Mouse (Mus musculus): ENCODE data around the gene Cideb. TPM values are rescaled to one million over a fixed set of nuclear protein-coding genes. Genes with fewer than 3 reads are reported as not detected.

The Cideb gene
- polyA plus RNA-seq, 1 experiment from 2014 or later, result 1.7 TPM

- no peaks in the 10 kb centered on the region for H3K9me3 ChIP-seq (replicated peaks; ENCODE audit: control insufficient read depth, low read length)
- H3K36me3 ChIP-seq (ENCODE audit: control insufficient read depth, insufficient read depth, low read length), result peaks cover 4% of the 10 kb centered on the region; the same call in 1 of the 2 replicates
- no peak overlapping the region for H3K4me3 ChIP-seq (ENCODE audit: low read depth, low read length)
- H3K4me2 ChIP-seq, result no peak overlapping the region
- H3K27me3 ChIP-seq (ENCODE audit: control insufficient read depth, insufficient read depth, low read length), result no peaks in the 10 kb centered on the region; the same call in 1 of the 2 replicates
- H3K9ac ChIP-seq (ENCODE audit: low read depth, low read length), result no peak overlapping the region
- no peak for ATAC-seq (replicated peaks; ENCODE audit: insufficient number of reproducible peaks, low FRiP score, low TSS enrichment)
- H3K4me1 ChIP-seq (ENCODE audit: control insufficient read depth, insufficient read depth, low read length), result no peaks in the 10 kb centered on the region
- WGBS (ENCODE audit: insufficient replicate concordance), result 56% methylated on average over 3 of the region's 3 CpGs
- no peak overlapping the region for H3K27ac ChIP-seq (ENCODE audit: low read depth, low read length)
Measured at GRCm38 (mm10) chr14:55735334-55735733, 22.9 kb downstream of the Cideb start.

GRCm38 (mm10) chr14:55734869-55735268 lies 23.4 kb downstream of the Cideb start:
- no peak for ATAC-seq (replicated peaks; ENCODE audit: insufficient number of reproducible peaks, low FRiP score, low TSS enrichment)
- Histone ChIP-seq H3K27me3 (ENCODE audit: control insufficient read depth, insufficient read depth, low read length) (no peaks in the 10 kb centered on the region; the same call in 1 of the 2 replicates), H3K4me3 (ENCODE audit: low read depth, low read length) (no peak overlapping the region), H3K4me1 (ENCODE audit: control insufficient read depth, insufficient read depth, low read length) (no peaks in the 10 kb centered on the region), H3K4me2 (no peak overlapping the region), H3K9ac (ENCODE audit: low read depth, low read length) (no peak overlapping the region), H3K36me3 (ENCODE audit: control insufficient read depth, insufficient read depth, low read length) (no peaks in the 10 kb centered on the region), H3K9me3 (replicated peaks; ENCODE audit: control insufficient read depth, low read length) (no peaks in the 10 kb centered on the region), H3K27ac (ENCODE audit: low read depth, low read length) (no peak overlapping the region)
- WGBS (ENCODE audit: insufficient replicate concordance), result 71% methylated on average over 7 of the region's 7 CpGs

DNA sequence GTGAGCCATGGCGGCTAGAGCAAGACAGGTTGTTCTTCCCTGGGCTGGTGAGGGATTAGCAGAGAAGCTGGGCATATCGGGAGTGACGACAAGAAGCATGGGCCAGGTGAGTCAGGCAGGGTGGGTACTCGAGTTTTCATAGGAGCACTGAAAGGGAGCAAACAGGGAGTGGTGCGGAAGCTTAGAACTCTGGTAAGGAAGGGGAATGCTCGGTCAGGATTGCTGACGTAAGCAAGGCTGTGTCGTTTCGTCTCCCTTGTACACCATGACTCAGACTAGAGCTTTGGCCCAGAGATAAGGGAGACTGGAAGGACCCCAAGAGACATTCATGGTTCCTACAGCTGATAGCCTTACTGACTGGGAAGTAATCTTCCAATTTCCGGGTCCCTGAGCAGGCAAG lies 24.4 kb downstream of the Cideb start:
- Histone ChIP-seq H3K9me3 (replicated peaks; ENCODE audit: control insufficient read depth, low read length) (no peaks in the 10 kb centered on the region), H3K27ac (ENCODE audit: low read depth, low read length) (no peak overlapping the region), H3K36me3 (ENCODE audit: control insufficient read depth, insufficient read depth, low read length) (no peaks in the 10 kb centered on the region), H3K27me3 (ENCODE audit: control insufficient read depth, insufficient read depth, low read length) (no peaks in the 10 kb centered on the region; the same call in 1 of the 2 replicates), H3K9ac (ENCODE audit: low read depth, low read length) (no peak overlapping the region), H3K4me3 (ENCODE audit: low read depth, low read length) (no peak overlapping the region), H3K4me2 (no peak overlapping the region), H3K4me1 (ENCODE audit: control insufficient read depth, insufficient read depth, low read length) (no peaks in the 10 kb centered on the region)
- 62% methylated on average over 10 of the region's 10 CpGs for WGBS (ENCODE audit: insufficient replicate concordance)
- no peak for ATAC-seq (replicated peaks; ENCODE audit: insufficient number of reproducible peaks, low FRiP score, low TSS enrichment)

DNA sequence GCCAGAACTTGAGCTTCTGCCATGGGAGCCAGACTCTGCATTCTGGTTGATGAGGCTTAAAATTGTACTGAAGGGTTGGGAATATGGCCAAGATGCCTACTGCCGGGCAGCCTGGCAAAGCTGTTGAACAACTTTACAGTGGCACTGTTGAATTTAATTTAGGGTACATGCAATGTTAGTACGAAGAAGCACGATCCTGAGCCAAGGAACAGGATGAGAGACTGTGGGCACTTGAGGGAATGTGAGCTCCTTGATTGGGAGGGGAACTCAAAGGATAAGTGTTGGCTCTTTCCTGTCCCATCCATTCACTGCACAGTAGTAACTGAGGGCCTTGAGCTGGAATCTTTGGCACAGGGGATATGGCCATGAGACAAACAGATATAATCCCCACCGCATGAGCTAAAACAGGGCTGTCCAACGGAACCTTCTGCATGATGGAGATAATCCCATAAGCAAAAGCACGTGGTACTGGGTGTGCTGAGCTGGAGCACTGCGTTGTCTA lies 27.7 kb downstream of the Cideb start:
- WGBS (ENCODE audit: insufficient replicate concordance), result 72% methylated on average over 7 of the region's 7 CpGs
- H3K4me1 ChIP-seq (ENCODE audit: control insufficient read depth, insufficient read depth, low read length), result no peaks in the 10 kb centered on the region
- ATAC-seq (replicated peaks; ENCODE audit: insufficient number of reproducible peaks, low FRiP score, low TSS enrichment), result no peak
- no peak overlapping the region for H3K27ac ChIP-seq (ENCODE audit: low read depth, low read length)
- no peaks in the 10 kb centered on the region for H3K9me3 ChIP-seq (replicated peaks; ENCODE audit: control insufficient read depth, low read length)
- no peak overlapping the region for H3K4me2 ChIP-seq
- H3K27me3 ChIP-seq (ENCODE audit: control insufficient read depth, insufficient read depth, low read length), result no peaks in the 10 kb centered on the region; the same call in 1 of the 2 replicates
- H3K9ac ChIP-seq (ENCODE audit: low read depth, low read length), result no peak overlapping the region
- no peak overlapping the region for H3K4me3 ChIP-seq (ENCODE audit: low read depth, low read length)
- H3K36me3 ChIP-seq (ENCODE audit: control insufficient read depth, insufficient read depth, low read length), result no peaks in the 10 kb centered on the region

- Histone ChIP-seq H3K4me1 (ENCODE audit: control insufficient read depth, insufficient read depth, low read length) (no peaks in the 10 kb centered on the region), H3K27ac (ENCODE audit: low read depth, low read length) (no peak overlapping the region), H3K27me3 (ENCODE audit: control insufficient read depth, insufficient read depth, low read length) (no peaks in the 10 kb centered on the region; the same call in 1 of the 2 replicates), H3K4me3 (ENCODE audit: low read depth, low read length) (no peak overlapping the region), H3K4me2 (no peak overlapping the region), H3K9ac (ENCODE audit: low read depth, low read length) (no peak overlapping the region), H3K36me3 (ENCODE audit: control insufficient read depth, insufficient read depth, low read length) (no peaks in the 10 kb centered on the region), H3K9me3 (replicated peaks; ENCODE audit: control insufficient read depth, low read length) (no peaks in the 10 kb centered on the region)
- 70% methylated on average over 7 of the region's 7 CpGs for WGBS (ENCODE audit: insufficient replicate concordance)
- no peak for ATAC-seq (replicated peaks; ENCODE audit: insufficient number of reproducible peaks, low FRiP score, low TSS enrichment)
Measured at GRCm38 (mm10) chr14:55730116-55730515, 28.1 kb downstream of the Cideb start.

GRCm38 (mm10) chr14:55727889-55728685 lies 30.2 kb downstream of the Cideb start:
- Histone ChIP-seq H3K4me2 (no peak overlapping the region), H3K9ac (ENCODE audit: low read depth, low read length) (no peak overlapping the region), H3K4me1 (ENCODE audit: control insufficient read depth, insufficient read depth, low read length) (no peaks in the 10 kb centered on the region), H3K36me3 (ENCODE audit: control insufficient read depth, insufficient read depth, low read length) (no peaks in the 10 kb centered on the region), H3K9me3 (replicated peaks; ENCODE audit: control insufficient read depth, low read length) (no peaks in the 10 kb centered on the region), H3K4me3 (ENCODE audit: low read depth, low read length) (no peak overlapping the region), H3K27me3 (ENCODE audit: control insufficient read depth, insufficient read depth, low read length) (no peaks in the 10 kb centered on the region; the same call in 1 of the 2 replicates), H3K27ac (ENCODE audit: low read depth, low read length) (no peak overlapping the region)
- WGBS (ENCODE audit: insufficient replicate concordance), result 62% methylated on average over 8 of the region's 8 CpGs
- ATAC-seq (replicated peaks; ENCODE audit: insufficient number of reproducible peaks, low FRiP score, low TSS enrichment), result no peak

DNA sequence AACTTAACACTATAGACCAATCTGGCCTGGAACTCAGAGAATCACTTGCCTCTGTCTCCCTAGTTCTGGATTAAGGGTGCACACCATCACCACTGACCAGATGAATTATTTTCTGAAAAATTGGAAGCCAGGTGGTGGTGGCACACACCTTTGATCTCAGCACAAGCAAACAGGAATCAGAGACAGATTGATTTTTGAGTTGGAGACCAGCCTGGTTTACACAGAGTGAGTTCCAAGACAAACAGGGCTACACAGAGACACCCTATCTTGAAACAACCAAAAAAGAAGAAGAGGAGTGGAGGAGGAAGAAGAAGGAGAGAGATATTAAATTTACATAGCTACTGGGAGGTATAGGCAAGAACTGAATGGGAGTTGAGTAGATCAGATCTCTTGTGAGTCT lies 32.0 kb downstream of the Cideb start:
- ATAC-seq (replicated peaks; ENCODE audit: insufficient number of reproducible peaks, low FRiP score, low TSS enrichment), result no peak
- Histone ChIP-seq H3K36me3 (ENCODE audit: control insufficient read depth, insufficient read depth, low read length) (no peaks in the 10 kb centered on the region), H3K4me3 (ENCODE audit: low read depth, low read length) (no peak overlapping the region), H3K4me2 (no peak overlapping the region), H3K9me3 (replicated peaks; ENCODE audit: control insufficient read depth, low read length) (no peaks in the 10 kb centered on the region), H3K9ac (ENCODE audit: low read depth, low read length) (no peak overlapping the region), H3K27me3 (ENCODE audit: control insufficient read depth, insufficient read depth, low read length) (no peaks in the 10 kb centered on the region; the same call in 1 of the 2 replicates), H3K27ac (ENCODE audit: low read depth, low read length) (no peak overlapping the region), H3K4me1 (ENCODE audit: control insufficient read depth, insufficient read depth, low read length) (no peaks in the 10 kb centered on the region)

- H3K4me1 ChIP-seq (ENCODE audit: control insufficient read depth, insufficient read depth, low read length), result no peaks in the 10 kb centered on the region
- H3K9ac ChIP-seq (ENCODE audit: low read depth, low read length), result no peak overlapping the region
- no peak overlapping the region for H3K4me3 ChIP-seq (ENCODE audit: low read depth, low read length)
- 45% methylated on average over 8 of the region's 8 CpGs for WGBS (ENCODE audit: insufficient replicate concordance)
- H3K27me3 ChIP-seq (ENCODE audit: control insufficient read depth, insufficient read depth, low read length), result no peaks in the 10 kb centered on the region
- ATAC-seq (replicated peaks; ENCODE audit: insufficient number of reproducible peaks, low FRiP score, low TSS enrichment), result no peak
- H3K4me2 ChIP-seq, result no peak overlapping the region
- no peaks in the 10 kb centered on the region for H3K9me3 ChIP-seq (replicated peaks; ENCODE audit: control insufficient read depth, low read length)
- no peak overlapping the region for H3K27ac ChIP-seq (ENCODE audit: low read depth, low read length)
- 0 out of 2 replicates have a peak, but pooled peaks cover 4% of the 10 kb centered on the region for H3K36me3 ChIP-seq (ENCODE audit: control insufficient read depth, insufficient read depth, low read length)
Measured at GRCm38 (mm10) chr14:55724411-55724871, 33.8 kb downstream of the Cideb start.
